ENCODE assay signal across 9 mouse cellular contexts in genomic region chr2:167924803-167925604, GRCm38 (mm10). TPM values are rescaled to one million over a fixed set of nuclear protein-coding genes. Genes with fewer than 3 reads are reported as not detected.
DNase-seq lines count a peak whose midpoint lies in the region; ATAC-seq and TF ChIP-seq lines count a peak whose summit lies in the region.
"Had no signal": no experiment of that assay in that cellular context is flagged by ENCODE, and none has a peak within 500 bp of the region (broad histone marks: within the 10 kb centered on the region; RNA-seq: fewer than 3 reads in every experiment).

No protein-coding gene starts in this region.

- peak overlapping the region; percentile 95 for H3K27ac ChIP-seq in bone marrow macrophage, adult 2 months (ENCODE audit: insufficient read depth, low read depth, low read length)
- H3K27ac ChIP-seq in limb, embryonic 13.5 days = peak overlapping the region; percentile 85; the same call in 1 of the 2 replicates
- peak overlapping the region; percentile 53; the same call in 1 of the 2 replicates for H3K27ac ChIP-seq in midbrain, embryonic 15.5 days

- peak overlapping the region; percentile 40 for H3K4me3 ChIP-seq in bone marrow macrophage, adult 2 months (ENCODE audit: insufficient read depth, low read length)
- peak overlapping the region; percentile 44 for H3K4me3 ChIP-seq in limb, embryonic 13.5 days
- H3K4me3 ChIP-seq in midbrain, embryonic 15.5 days = peak overlapping the region; percentile 41

- no peak for TF ChIP-seq CTCF in bone marrow macrophage, adult 2 months (IDR thresholded peaks at IDR 0.05; ENCODE audit: low read depth, low read length)

- no peak for TF ChIP-seq POLR2A in bone marrow macrophage, adult 2 months (IDR thresholded peaks at IDR 0.05; ENCODE audit: borderline replicate concordance, low read depth, low read length)

- H3K36me3 ChIP-seq in limb, embryonic 13.5 days = no peaks in the 10 kb centered on the region
- H3K36me3 ChIP-seq in midbrain, embryonic 15.5 days (replicated peaks) = no peaks in the 10 kb centered on the region
- H3K36me3 ChIP-seq: G1E had no signal

- H3K4me2 ChIP-seq in limb, embryonic 13.5 days (replicated peaks) = peak overlapping the region; percentile 71
- peak overlapping the region; percentile 85 for H3K4me2 ChIP-seq in midbrain, embryonic 15.5 days

- H3K27me3 ChIP-seq in limb, embryonic 13.5 days = no peaks in the 10 kb centered on the region
- H3K27me3 ChIP-seq in midbrain, embryonic 15.5 days (replicated peaks) = no peaks in the 10 kb centered on the region

- H3K9ac ChIP-seq in limb, embryonic 13.5 days = peak overlapping the region; percentile 62
- peak overlapping the region; percentile 29; the same call in 1 of the 2 replicates for H3K9ac ChIP-seq in midbrain, embryonic 15.5 days

- 2% methylated on average over 29 of the region's 29 CpGs for WGBS in limb, embryonic 13.5 days
- WGBS in midbrain, embryonic 15.5 days = 3% methylated on average over 29 of the region's 29 CpGs

- peak; percentile 65 for ATAC-seq in erythroblast, adult 5-6 weeks (replicated peaks; ENCODE audit: low FRiP score, poor library complexity, severe bottlenecking)
- ATAC-seq in limb, embryonic 13.5 days (ENCODE audit: low FRiP score, low read depth) = peak; percentile 72
- ATAC-seq in midbrain, embryonic 15.5 days (replicated peaks) = peak; percentile 65

- no peaks in the 10 kb centered on the region for H3K9me3 ChIP-seq in limb, embryonic 13.5 days
- H3K9me3 ChIP-seq in midbrain, embryonic 15.5 days = no peaks in the 10 kb centered on the region
- H3K9me3 ChIP-seq: G1E had no signal

- peak; percentile 96 for DNase-seq in 416B (ENCODE audit: low read depth)
- peak; percentile 91 to 92 for DNase-seq in heart, adult 9 months (ENCODE audit: low spot score in 2 of 2)
- peak; percentile 94 for DNase-seq in kidney, adult 9 months
- DNase-seq in spleen, adult 18-20 months = peak; percentile 83 to 93

- peaks cover 42% of the 10 kb centered on the region for H3K4me1 ChIP-seq in bone marrow macrophage, adult 2 months (ENCODE audit: control insufficient read depth, insufficient read depth, low read length)
- H3K4me1 ChIP-seq in limb, embryonic 13.5 days = 0 out of 2 replicates have a peak, but pooled peaks cover 3% of the 10 kb centered on the region
- peaks cover 10% of the 10 kb centered on the region for H3K4me1 ChIP-seq in midbrain, embryonic 15.5 days

RNA-seq across cellular contexts. Expression of gene Ptpn1, which starts 6.9 kb away (rescaled TPM):
- 84.4 and 94.5 TPM in 2 replicates for polyA plus RNA-seq in bone marrow macrophage, adult 2 months (2012; ENCODE audit: insufficient read depth, insufficient read length, missing spikeins)
- total RNA-seq in erythroblast, adult 5-6 weeks (2015; ENCODE audit: low replicate concordance) = 11.7 and 11.9 TPM in 2 replicates
- 8.9 and 9.1 TPM in 2 replicates for total RNA-seq in erythroblast, adult 5-6 weeks (2017; ENCODE audit: low replicate concordance)
- polyA plus RNA-seq in limb, embryonic 13.5 days (2015; fragmentation: Nextera tagmentation; extraction: Ambion mirVana) = 54.0 and 54.9 TPM in 2 replicates
- 73.6 and 74.5 TPM in 2 replicates for polyA plus RNA-seq in midbrain, embryonic 15.5 days (2015; fragmentation: Nextera tagmentation; extraction: Ambion mirVana)

Comparison
In these comparisons a context has a peak if more than half of its experiments do, and no peak if none do; other contexts are left out.
1. Peak in every context shown above with its lines: DNase-seq, ATAC-seq, H3K4me3 ChIP-seq and H3K27ac ChIP-seq.